Mouse (Mus musculus) embryonic fibroblast, embryonic 13.5 days (primary cell): ENCODE results near the gene Fam166a. TPM values are rescaled to one million over a fixed set of nuclear protein-coding genes. Genes with fewer than 3 reads are reported as not detected.
A peak's percentile ranks its signal among the peaks of the same experiment; 100 is the strongest.

Experiments used
- H3K27ac ChIP-seq: 2 replicates; pipeline ENCODE4 v1.5.1; 2012; ENCODE audit warnings: low read length, control low read depth, inconsistent platforms; ENCODE audit not compliant: insufficient read depth
- H3K4me1 ChIP-seq: 2 replicates; pipeline ENCODE4 v1.6.1; 2011; ENCODE audit warnings: low read length; ENCODE audit not compliant: control insufficient read depth, insufficient read depth
- H3K4me3 ChIP-seq: 2 replicates; pipeline ENCODE4 v1.5.1; 2011; ENCODE audit warnings: mild to moderate bottlenecking, control low read depth, low read length; ENCODE audit not compliant: insufficient read depth
- CTCF ChIP-seq: IDR thresholded peaks from 2 replicates; pipeline ENCODE4 v1.5.1; 2011; ENCODE audit warnings: mild to moderate bottlenecking, control low read depth, low read length, moderate library complexity, borderline replicate concordance; ENCODE audit not compliant: insufficient read depth
- POLR2A ChIP-seq: IDR thresholded peaks from 2 replicates; pipeline ENCODE4 v1.6.1; 2011; ENCODE audit warnings: low read depth, mild to moderate bottlenecking, control low read depth, low read length, moderate library complexity
- polyA plus RNA-seq: library from polyadenylated mRNA; stranded (reverse); fragments of >200 nt; gene quantifications from 2 replicates; pipeline ENCODE4 v1.2.4, GENCODE M21; 2011; ENCODE audit warnings: low read depth; ENCODE audit not compliant: missing spikeins, insufficient read length

Fam166a gene
- polyA plus RNA-seq, 1 experiment, result not detected

GRCm38 (mm10) chr2:25228431-25228889, 9.9 kb downstream of the Fam166a start:
- Histone ChIP-seq H3K27ac (no peak overlapping the region), H3K4me3 (no peak overlapping the region)
- TF ChIP-seq CTCF, result peak; percentile 90
- TF ChIP-seq POLR2A, result no peak

GRCm38 (mm10) chr2:25228995-25229530, 10.5 kb downstream of the Fam166a start:
- Histone ChIP-seq H3K4me1 (peaks cover 3% of the 10 kb centered on the region; the same call in 1 of the 2 replicates), H3K27ac (no peak overlapping the region), H3K4me3 (no peak overlapping the region)
- no peak for TF ChIP-seq CTCF
- no peak for TF ChIP-seq POLR2A

More at GRCm38 (mm10) chr2:25228431-25228889, 9.9 kb downstream of the Fam166a start:
- peaks cover 3% of the 10 kb centered on the region; the same call in 1 of the 2 replicates for H3K4me1 ChIP-seq

- no peak overlapping the region for H3K27ac ChIP-seq
- TF ChIP-seq CTCF (no peak), POLR2A (no peak)
- H3K4me3 ChIP-seq, result no peak overlapping the region
- peaks cover 3% of the 10 kb centered on the region; the same call in 1 of the 2 replicates for H3K4me1 ChIP-seq
Observed at GRCm38 (mm10) chr2:25229582-25229981, 11.0 kb downstream of the Fam166a start.

GRCm38 (mm10) chr2:25230581-25230980, 12.0 kb downstream of the Fam166a start:
- no peak overlapping the region for H3K27ac ChIP-seq
- no peak overlapping the region for H3K4me3 ChIP-seq
- TF ChIP-seq POLR2A (no peak), CTCF (no peak)
- H3K4me1 ChIP-seq, result peaks cover 2% of the 10 kb centered on the region; the same call in 1 of the 2 replicates

GRCm38 (mm10) chr2:25231038-25231437, 12.5 kb downstream of the Fam166a start:
- Histone ChIP-seq H3K4me1 (no peaks in the 10 kb centered on the region), H3K4me3 (no peak overlapping the region), H3K27ac (no peak overlapping the region)
- no peak for TF ChIP-seq CTCF
- TF ChIP-seq POLR2A, result no peak

- TF ChIP-seq POLR2A, result no peak
- no peak for TF ChIP-seq CTCF
Observed at GRCm38 (mm10) chr2:25233421-25233820, 14.9 kb downstream of the Fam166a start.

DNA sequence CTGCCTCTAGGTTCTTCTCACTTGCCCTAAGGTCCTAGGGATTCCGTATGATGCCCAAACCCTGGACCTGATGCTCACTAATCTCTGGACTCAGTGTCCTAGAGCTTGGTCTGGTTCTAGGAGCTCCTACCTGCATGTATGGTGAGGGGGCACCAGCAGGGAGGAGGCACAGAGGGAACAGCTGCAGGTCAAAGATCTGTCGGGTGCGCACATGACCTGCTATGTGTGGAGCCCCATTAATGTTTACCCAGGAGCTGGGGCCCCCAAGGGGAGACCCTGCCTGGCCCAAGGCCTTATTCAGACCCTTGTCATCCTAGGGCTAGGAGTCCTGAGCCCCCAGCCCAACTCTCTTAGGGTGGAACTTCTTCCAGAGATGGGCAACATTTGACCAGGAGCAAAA, 15.5 kb downstream of the Fam166a start, which contains the start of gene Slc34a3:
Gene Slc34a3, minus strand, starts transcription at position 315 of the 400 bp plus-strand sequence.
- 0 out of 2 replicates have a peak, but pooled peaks cover 3% of the 10 kb centered on the region for H3K4me1 ChIP-seq
- TF ChIP-seq CTCF (no peak), POLR2A (no peak)
- H3K27ac ChIP-seq, result no peak within 1 kb of the TSS
- H3K4me3 ChIP-seq, result no peak within 1 kb of the TSS

More at GRCm38 (mm10) chr2:25233421-25233820, 14.9 kb downstream of the Fam166a start:
- no peak overlapping the region for H3K27ac ChIP-seq
- H3K4me3 ChIP-seq, result no peak overlapping the region
- 0 out of 2 replicates have a peak, but pooled peaks cover 3% of the 10 kb centered on the region for H3K4me1 ChIP-seq

DNA sequence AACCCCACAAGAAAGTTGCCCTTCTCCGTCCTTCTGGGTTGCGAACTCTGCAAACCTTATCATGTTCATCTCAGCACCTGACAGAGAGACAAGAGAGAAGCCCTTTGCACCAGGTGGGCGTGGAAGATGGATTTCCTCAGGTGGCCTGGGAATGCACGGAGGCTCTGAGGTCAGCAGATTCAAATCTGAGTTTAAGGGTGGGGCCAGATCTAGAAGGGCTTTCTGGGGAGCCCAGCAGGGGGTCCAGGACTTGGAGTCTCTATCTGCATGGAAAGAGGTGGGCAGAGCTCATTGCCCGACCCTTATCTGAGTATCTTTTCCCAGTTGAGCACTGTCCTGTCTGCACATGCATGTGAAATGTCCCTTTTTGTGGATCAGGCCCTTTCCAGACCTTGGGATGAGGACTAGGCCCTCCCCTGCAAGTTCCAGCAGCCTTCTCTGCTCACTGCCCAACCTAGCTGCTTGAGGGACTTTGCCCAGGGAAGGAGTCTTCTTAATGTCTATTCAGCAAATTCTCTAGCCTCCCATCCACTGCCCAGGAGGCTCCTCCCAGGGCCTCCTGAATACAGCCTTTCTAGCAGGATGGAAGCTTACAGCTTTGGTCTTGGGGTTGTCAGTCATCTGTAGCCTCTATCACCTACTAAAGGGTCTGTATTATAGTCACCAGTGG, 16.1 kb downstream of the Fam166a start:
- Histone ChIP-seq H3K27ac (no peak overlapping the region), H3K4me3 (no peak overlapping the region), H3K4me1 (0 out of 2 replicates have a peak, but pooled peaks cover 3% of the 10 kb centered on the region)
- TF ChIP-seq POLR2A (no peak), CTCF (no peak)

DNA sequence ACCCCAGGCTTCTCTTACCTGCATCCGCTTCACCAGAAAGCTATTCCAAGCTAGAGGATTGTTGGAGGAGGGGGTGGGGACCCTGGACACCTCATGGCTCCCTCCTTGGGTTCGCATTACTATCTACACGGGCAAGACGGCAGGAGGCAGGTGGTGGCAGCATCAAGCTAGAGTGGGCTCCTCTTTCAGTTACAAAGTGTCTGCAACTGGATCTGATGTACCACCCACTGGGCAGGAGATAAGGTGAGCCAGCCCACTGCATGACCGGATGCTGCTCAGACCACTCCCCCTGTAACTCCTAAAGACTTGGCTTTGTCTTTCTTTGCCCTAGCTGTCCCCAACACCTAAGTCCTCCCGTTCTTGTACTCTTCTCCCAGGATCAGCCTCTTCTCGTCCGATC, 18.1 kb downstream of the Fam166a start, which contains the start of gene Rnf224:
Gene Rnf224, minus strand, starts transcription at position 174 of the 400 bp plus-strand sequence.
- Histone ChIP-seq H3K4me3 (no peak within 1 kb of the TSS), H3K27ac (no peak within 1 kb of the TSS), H3K4me1 (0 out of 2 replicates have a peak, but pooled peaks cover 3% of the 10 kb centered on the region)
- no peak for TF ChIP-seq CTCF
- TF ChIP-seq POLR2A, result no peak

GRCm38 (mm10) chr2:25237522-25237921, 19.0 kb downstream of the Fam166a start:
- H3K4me3 ChIP-seq, result no peak overlapping the region
- 0 out of 2 replicates have a peak, but pooled peaks cover 3% of the 10 kb centered on the region for H3K4me1 ChIP-seq
- H3K27ac ChIP-seq, result no peak overlapping the region
- no peak for TF ChIP-seq CTCF
- no peak for TF ChIP-seq POLR2A
